Mouse (Mus musculus) stomach, embryonic 15.5 days (tissue): ENCODE results near the gene Nanos3. TPM values are rescaled to one million over a fixed set of nuclear protein-coding genes. Genes with fewer than 3 reads are reported as not detected.

ENCODE experiments used
- ATAC-seq: fragments of 200-750 bp; cut with Nextera tagmentation; 2 replicates; pipeline ENCODE4 v1.8.0; 2017; ENCODE audit warnings: low read depth, moderate number of reproducible peaks, moderate TSS enrichment; ENCODE audit not compliant: insufficient read depth, low FRiP score
- H3K27ac ChIP-seq: fragments of 300-500 bp; sonication (generic); 2 replicates; pipeline ENCODE4 v1.5.1; 2015; ENCODE audit warnings: mild to moderate bottlenecking, inconsistent platforms
- H3K27me3 ChIP-seq: fragments of 300-500 bp; sonication (generic); replicated peaks from 2 replicates; pipeline ENCODE4 v1.6.1; 2015; ENCODE audit warnings: inconsistent platforms
- H3K36me3 ChIP-seq: fragments of 300-500 bp; sonication (generic); 2 replicates; pipeline ENCODE4 v1.6.1; 2015; ENCODE audit warnings: inconsistent platforms
- H3K4me1 ChIP-seq: fragments of 300-500 bp; sonication (generic); 2 replicates; pipeline ENCODE4 v1.6.1; 2015; ENCODE audit warnings: inconsistent platforms
- H3K4me2 ChIP-seq: fragments of 300-500 bp; sonication (generic); 2 replicates; pipeline ENCODE4 v1.6.1; 2015; ENCODE audit warnings: mild to moderate bottlenecking, inconsistent platforms
- H3K4me3 ChIP-seq: fragments of 300-500 bp; sonication (generic); replicated peaks from 2 replicates; pipeline ENCODE4 v1.5.1; 2015; ENCODE audit warnings: inconsistent platforms
- H3K9ac ChIP-seq: fragments of 300-500 bp; sonication (generic); 2 replicates; pipeline ENCODE4 v1.6.1; 2015; ENCODE audit warnings: inconsistent platforms
- H3K9me3 ChIP-seq: fragments of 300-500 bp; sonication (generic); 2 replicates; pipeline ENCODE4 v1.6.1; 2016; ENCODE audit warnings: inconsistent platforms
- WGBS: fragments of 180-500 bp; shearing (Covaris S2); methylation state at CpG from one replicate; pipeline ENCODE4 v1.1.7; 2015; 5-methylcytosine and 5-hydroxymethylcytosine counted together
- polyA plus RNA-seq: library from polyadenylated mRNA; unstranded; fragments of >200 nt; fragmentation: Nextera tagmentation; extraction: Ambion mirVana; gene quantifications from 2 replicates; pipeline ENCODE4 v1.2.1, GENCODE M21; 2015

The Nanos3 gene
- polyA plus RNA-seq, 1 experiment from 2014 or later = 2.3 TPM

- no peak overlapping the region for H3K4me2 ChIP-seq
Measured at GRCm38 (mm10) chr8:84210167-84210791, 25.3 kb upstream of the Nanos3 start.

GRCm38 (mm10) chr8:84208381-84209380 lies 23.7 kb upstream of the Nanos3 start:
- H3K27me3 ChIP-seq = no peaks in the 10 kb centered on the region
- H3K9me3 ChIP-seq = no peaks in the 10 kb centered on the region

More at GRCm38 (mm10) chr8:84210167-84210791, 25.3 kb upstream of the Nanos3 start:
- H3K9ac ChIP-seq = no peak overlapping the region
- no peaks in the 10 kb centered on the region for H3K27me3 ChIP-seq
- H3K27ac ChIP-seq = no peak overlapping the region
- WGBS = 58% methylated on average over 34 of the region's 34 CpGs
- H3K36me3 ChIP-seq = peaks cover 34% of the 10 kb centered on the region
- H3K4me3 ChIP-seq = no peak overlapping the region
- H3K4me1 ChIP-seq = peaks cover 9% of the 10 kb centered on the region; the same call in 1 of the 2 replicates
- no peaks in the 10 kb centered on the region for H3K9me3 ChIP-seq
- ATAC-seq = peak; percentile 55; the same call in 1 of the 2 replicates

GRCm38 (mm10) chr8:84207811-84208210 lies 22.8 kb upstream of the Nanos3 start:
- Histone ChIP-seq H3K4me3 (no peak overlapping the region), H3K36me3 (peaks cover 37% of the 10 kb centered on the region), H3K9me3 (no peaks in the 10 kb centered on the region), H3K9ac (no peak overlapping the region), H3K4me2 (0 out of 2 replicates have a peak overlapping the region, but pooled peaks have one; percentile 25), H3K27ac (peak overlapping the region; percentile 67), H3K4me1 (peaks cover 17% of the 10 kb centered on the region; the same call in 1 of the 2 replicates), H3K27me3 (no peaks in the 10 kb centered on the region)
- no peak for ATAC-seq
- 59% methylated on average over 7 of the region's 7 CpGs for WGBS

More at GRCm38 (mm10) chr8:84208381-84209380, 23.7 kb upstream of the Nanos3 start:
- Histone ChIP-seq H3K4me3 (no peak overlapping the region), H3K4me2 (no peak overlapping the region), H3K27ac (peak overlapping the region; percentile 67), H3K4me1 (peaks cover 15% of the 10 kb centered on the region; the same call in 1 of the 2 replicates), H3K36me3 (peaks cover 40% of the 10 kb centered on the region), H3K9ac (no peak overlapping the region)
- no peak for ATAC-seq
- 61% methylated on average over 17 of the region's 17 CpGs for WGBS

GRCm38 (mm10) chr8:84206666-84207065 lies 21.6 kb upstream of the Nanos3 start:
- Histone ChIP-seq H3K27me3 (no peaks in the 10 kb centered on the region), H3K27ac (no peak overlapping the region), H3K36me3 (peaks cover 30% of the 10 kb centered on the region), H3K4me1 (peaks cover 28% of the 10 kb centered on the region), H3K9ac (no peak overlapping the region), H3K4me3 (no peak overlapping the region), H3K9me3 (no peaks in the 10 kb centered on the region), H3K4me2 (no peak overlapping the region)
- 92% methylated on average over 3 of the region's 3 CpGs for WGBS
- no peak for ATAC-seq

GRCm38 (mm10) chr8:84205073-84205472 lies 20.1 kb upstream of the Nanos3 start:
- Histone ChIP-seq H3K27me3 (no peaks in the 10 kb centered on the region), H3K9ac (no peak overlapping the region), H3K9me3 (no peaks in the 10 kb centered on the region), H3K4me3 (no peak overlapping the region), H3K4me1 (peaks cover 34% of the 10 kb centered on the region), H3K4me2 (no peak overlapping the region), H3K27ac (no peak overlapping the region), H3K36me3 (peaks cover 24% of the 10 kb centered on the region)
- no peak for ATAC-seq
- WGBS = 91% methylated on average over 5 of the region's 5 CpGs

- peak overlapping the region; percentile 76 for H3K4me3 ChIP-seq
- WGBS = 40% methylated on average over 13 of the region's 13 CpGs
- peak overlapping the region; percentile 91 for H3K4me2 ChIP-seq
- no peaks in the 10 kb centered on the region for H3K9me3 ChIP-seq
- peak; percentile 6; the same call in 1 of the 2 replicates for ATAC-seq
- H3K27me3 ChIP-seq = no peaks in the 10 kb centered on the region
- peak overlapping the region; percentile 97 for H3K27ac ChIP-seq
- H3K4me1 ChIP-seq = peaks cover 43% of the 10 kb centered on the region
- H3K36me3 ChIP-seq = peaks cover 18% of the 10 kb centered on the region
- peak overlapping the region; percentile 55 for H3K9ac ChIP-seq
Measured at GRCm38 (mm10) chr8:84203975-84204772, 19.2 kb upstream of the Nanos3 start.

GRCm38 (mm10) chr8:84202938-84203917 lies 18.2 kb upstream of the Nanos3 start:
- peak; percentile 35; the same call in 1 of the 2 replicates for ATAC-seq
- Histone ChIP-seq H3K4me3 (peak overlapping the region; percentile 76), H3K9me3 (no peaks in the 10 kb centered on the region), H3K27ac (peak overlapping the region; percentile 97), H3K4me1 (peaks cover 52% of the 10 kb centered on the region), H3K4me2 (peak overlapping the region; percentile 91), H3K27me3 (no peaks in the 10 kb centered on the region), H3K9ac (peak overlapping the region; percentile 55), H3K36me3 (peaks cover 18% of the 10 kb centered on the region)
- WGBS = 7% methylated on average over 34 of the region's 34 CpGs

GRCm38 (mm10) chr8:84202466-84202865 lies 17.4 kb upstream of the Nanos3 start:
- H3K4me3 ChIP-seq = peak overlapping the region; percentile 76
- H3K9me3 ChIP-seq = no peaks in the 10 kb centered on the region
- no peak for ATAC-seq
- H3K27ac ChIP-seq = peak overlapping the region; percentile 97
- WGBS = 68% methylated on average over 9 of the region's 9 CpGs
- H3K27me3 ChIP-seq = no peaks in the 10 kb centered on the region
- peaks cover 16% of the 10 kb centered on the region for H3K36me3 ChIP-seq
- peaks cover 53% of the 10 kb centered on the region for H3K4me1 ChIP-seq
- peak overlapping the region; percentile 91 for H3K4me2 ChIP-seq
- no peak overlapping the region for H3K9ac ChIP-seq

- H3K9me3 ChIP-seq = no peaks in the 10 kb centered on the region
- ATAC-seq = no peak
- 33% methylated on average over 15 of the region's 15 CpGs for WGBS
- H3K4me1 ChIP-seq = peaks cover 50% of the 10 kb centered on the region
- H3K36me3 ChIP-seq = peaks cover 10% of the 10 kb centered on the region
- H3K27ac ChIP-seq = peak overlapping the region; percentile 97
- H3K9ac ChIP-seq = peak overlapping the region; percentile 69
- H3K27me3 ChIP-seq = no peaks in the 10 kb centered on the region
- peak overlapping the region; percentile 91 for H3K4me2 ChIP-seq
- H3K4me3 ChIP-seq = peak overlapping the region; percentile 76
Measured at GRCm38 (mm10) chr8:84201545-84202245, 16.7 kb upstream of the Nanos3 start.
